Mouse (Mus musculus): Measurements from ENCODE around the gene C5ar1.
"Not testable (repeated sequence)": the region's sequence is repeated elsewhere in the genome, so short reads cannot be mapped to it uniquely, and the experiment has no call there.

C5ar1 gene

GRCm38 (mm10) chr7:16274922-16275890 is 15.9 kb upstream of the C5ar1 start:
- DNase-seq (ENCODE audit: extremely low read depth, low read depth, low spot score), result no peak

- DNase-seq (ENCODE audit: extremely low read depth, low read depth, low spot score), result no peak
These were observed 14.4 kb upstream of the C5ar1 start for GRCm38 (mm10) chr7:16273766-16274140.

GRCm38 (mm10) chr7:16273081-16273765 is 13.9 kb upstream of the C5ar1 start, which contains the start of gene Inafm1:
Inafm1 (minus strand) TSS chr7:16273617.
- no peak for DNase-seq (ENCODE audit: extremely low read depth, low read depth, low spot score)

GRCm38 (mm10) chr7:16272681-16273080 is 13.3 kb upstream of the C5ar1 start:
- DNase-seq (ENCODE audit: extremely low read depth, low read depth, low spot score), result no peak

- DNase-seq (ENCODE audit: extremely low read depth, low read depth, low spot score), result no peak
These were observed 11.8 kb upstream of the C5ar1 start for GRCm38 (mm10) chr7:16271139-16271538.

GRCm38 (mm10) chr7:16266593-16266992 is 7.3 kb upstream of the C5ar1 start:
- DNase-seq (ENCODE audit: extremely low read depth, low read depth, low spot score), result not testable (repeated sequence)

GRCm38 (mm10) chr7:16265856-16266255 is 6.5 kb upstream of the C5ar1 start:
- DNase-seq (ENCODE audit: extremely low read depth, low read depth, low spot score), result no peak

GRCm38 (mm10) chr7:16263843-16264242 is 4.5 kb upstream of the C5ar1 start:
- DNase-seq (ENCODE audit: extremely low read depth, low read depth, low spot score), result no peak

- DNase-seq (ENCODE audit: extremely low read depth, low read depth, low spot score), result no peak
These were observed 3.9 kb upstream of the C5ar1 start for GRCm38 (mm10) chr7:16263015-16263787.

- no peak for DNase-seq (ENCODE audit: extremely low read depth, low read depth, low spot score)
These were observed 1.8 kb upstream of the C5ar1 start for GRCm38 (mm10) chr7:16261097-16261496.

GRCm38 (mm10) chr7:16257830-16258229 is 1.5 kb downstream of the C5ar1 start:
- no peak for DNase-seq (ENCODE audit: extremely low read depth, low read depth, low spot score)

GRCm38 (mm10) chr7:16255963-16256362 is 3.4 kb downstream of the C5ar1 start:
- DNase-seq (ENCODE audit: extremely low read depth, low read depth, low spot score), result not testable (repeated sequence)

- DNase-seq (ENCODE audit: extremely low read depth, low read depth, low spot score), result no peak
These were observed 5.1 kb downstream of the C5ar1 start for GRCm38 (mm10) chr7:16254195-16254594.

GRCm38 (mm10) chr7:16250687-16251086 is 8.7 kb downstream of the C5ar1 start:
- DNase-seq (ENCODE audit: extremely low read depth, low read depth, low spot score), result no peak

GRCm38 (mm10) chr7:16245958-16246357 is 13.4 kb downstream of the C5ar1 start:
- no peak for DNase-seq (ENCODE audit: extremely low read depth, low read depth, low spot score)

- DNase-seq (ENCODE audit: extremely low read depth, low read depth, low spot score), result no peak
These were observed 15.3 kb downstream of the C5ar1 start, which contains the start of gene C5ar2 for GRCm38 (mm10) chr7:16244067-16244466. C5ar2 (minus strand) TSS chr7:16244154.

GRCm38 (mm10) chr7:16242198-16242597 is 17.1 kb downstream of the C5ar1 start:
- no peak for DNase-seq (ENCODE audit: extremely low read depth, low read depth, low spot score)

GRCm38 (mm10) chr7:16241787-16242186 is 17.6 kb downstream of the C5ar1 start:
- DNase-seq (ENCODE audit: extremely low read depth, low read depth, low spot score), result no peak

GRCm38 (mm10) chr7:16240978-16241303 is 18.4 kb downstream of the C5ar1 start:
- no peak for DNase-seq (ENCODE audit: extremely low read depth, low read depth, low spot score)

- DNase-seq (ENCODE audit: extremely low read depth, low read depth, low spot score), result no peak
These were observed 18.9 kb downstream of the C5ar1 start for GRCm38 (mm10) chr7:16240281-16240977.

- DNase-seq (ENCODE audit: extremely low read depth, low read depth, low spot score), result no peak
These were observed 19.8 kb downstream of the C5ar1 start for GRCm38 (mm10) chr7:16239554-16239997.
